Mouse (Mus musculus) embryonic facial prominence, embryonic 11.5 days (tissue): ENCODE measurements around the gene Babam2. TPM values are rescaled to one million over a fixed set of nuclear protein-coding genes. Genes with fewer than 3 reads are reported as not detected.

Experiments used
- ATAC-seq: fragments of 200-750 bp; cut with Nextera tagmentation; replicated peaks from 2 replicates; pipeline ENCODE4 v1.8.0; 2017; ENCODE audit warnings: low read depth; ENCODE audit not compliant: insufficient number of reproducible peaks, low FRiP score, low TSS enrichment
- DNase-seq: peaks from one replicate; pipeline ENCODE4 v3.0.0-alpha.2; 2015; ENCODE audit warnings: low spot score
- H3K27ac ChIP-seq: fragments of 300-500 bp; sonication (generic); replicated peaks from 2 replicates; pipeline ENCODE4 v1.5.1; 2014; ENCODE audit warnings: mild to moderate bottlenecking, low read depth, low read length, control low read depth
- H3K27me3 ChIP-seq: fragments of 300-500 bp; sonication (generic); 2 replicates; pipeline ENCODE4 v1.6.1; 2014; ENCODE audit warnings: mild to moderate bottlenecking, low read length, moderate library complexity, mixed read lengths; ENCODE audit not compliant: control insufficient read depth, insufficient read depth
- H3K36me3 ChIP-seq: fragments of 300-500 bp; sonication (generic); replicated peaks from 2 replicates; pipeline ENCODE4 v1.6.1; 2014; ENCODE audit warnings: low read depth, mild to moderate bottlenecking, low read length, moderate library complexity, mixed read lengths; ENCODE audit not compliant: control insufficient read depth, insufficient read depth
- H3K4me1 ChIP-seq: fragments of 300-500 bp; sonication (generic); 2 replicates; pipeline ENCODE4 v1.6.1; 2014; ENCODE audit warnings: low read length, mixed read lengths; ENCODE audit not compliant: control insufficient read depth, insufficient read depth
- H3K4me2 ChIP-seq: fragments of 300-500 bp; sonication (generic); 2 replicates; pipeline ENCODE4 v1.6.1; 2014; ENCODE audit warnings: low read depth, mild to moderate bottlenecking, control low read depth, low read length, moderate library complexity
- H3K4me3 ChIP-seq: fragments of 300-500 bp; sonication (generic); 2 replicates; pipeline ENCODE4 v1.5.1; 2014; ENCODE audit warnings: low read depth, low read length, control low read depth
- H3K9ac ChIP-seq: fragments of 300-500 bp; sonication (generic); replicated peaks from 2 replicates; pipeline ENCODE4 v1.6.1; 2014; ENCODE audit warnings: mild to moderate bottlenecking, control low read depth, low read length
- H3K9me3 ChIP-seq: fragments of 300-500 bp; sonication (generic); replicated peaks from 2 replicates; pipeline ENCODE4 v1.6.1; 2016; ENCODE audit warnings: mild to moderate bottlenecking, low read length, inconsistent platforms, mixed read lengths; ENCODE audit not compliant: control insufficient read depth
- WGBS: fragments of 180-500 bp; shearing (Covaris S2); extraction: QIAGEN DNeasy Blood & Tissue Kit; methylation state at CpG from one replicate; pipeline ENCODE4 v1.1.7; 2014; 5-methylcytosine and 5-hydroxymethylcytosine counted together
- polyA plus RNA-seq: library from polyadenylated mRNA; unstranded; fragments of >200 nt; fragmentation: Nextera tagmentation; extraction: Ambion mirVana; gene quantifications from 2 replicates; pipeline ENCODE4 v1.2.1, GENCODE M21; 2014

Gene Babam2
- polyA plus RNA-seq, 1 experiment from 2014 or later, result 38.8 TPM

GRCm38 (mm10) chr5:32104119-32104990, 406.9 kb downstream of the Babam2 start:
- 82% methylated on average over 12 of the region's 12 CpGs for WGBS

GRCm38 (mm10) chr5:32106473-32107140, 409.1 kb downstream of the Babam2 start:
- WGBS, result 87% methylated on average over 5 of the region's 5 CpGs
- no peaks in the 10 kb centered on the region for H3K4me1 ChIP-seq
- no peaks in the 10 kb centered on the region for H3K36me3 ChIP-seq
- DNase-seq, result no peak
- H3K27ac ChIP-seq, result no peak overlapping the region
- no peak overlapping the region for H3K9ac ChIP-seq
- no peaks in the 10 kb centered on the region for H3K27me3 ChIP-seq
- no peaks in the 10 kb centered on the region for H3K9me3 ChIP-seq
- no peak for ATAC-seq
- H3K4me2 ChIP-seq, result no peak overlapping the region
- no peak overlapping the region for H3K4me3 ChIP-seq

More at GRCm38 (mm10) chr5:32104119-32104990, 406.9 kb downstream of the Babam2 start:
- DNase-seq (no peak), ATAC-seq (no peak)
- Histone ChIP-seq H3K9ac (no peak overlapping the region), H3K4me1 (no peaks in the 10 kb centered on the region), H3K27ac (no peak overlapping the region), H3K36me3 (no peaks in the 10 kb centered on the region), H3K4me3 (no peak overlapping the region), H3K9me3 (no peaks in the 10 kb centered on the region), H3K4me2 (no peak overlapping the region), H3K27me3 (no peaks in the 10 kb centered on the region)

DNA sequence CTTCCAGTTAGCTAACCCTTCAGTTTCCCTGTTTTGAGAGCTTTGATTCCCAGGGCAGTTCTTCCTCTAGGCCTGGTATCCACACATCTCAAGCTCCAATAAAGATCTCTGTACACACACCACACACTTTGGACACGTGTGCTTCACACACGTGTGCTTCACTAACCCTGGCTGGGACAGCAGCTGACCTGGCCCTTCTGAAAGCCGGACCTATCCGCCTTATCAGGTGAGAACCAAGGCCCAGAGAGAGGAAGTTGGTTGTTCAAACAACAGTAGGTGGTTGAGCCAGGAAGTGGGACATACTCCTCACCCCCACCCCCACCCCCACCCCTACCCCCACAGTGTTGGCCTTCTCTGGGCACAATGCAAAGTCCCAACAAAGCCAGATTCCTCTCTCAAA, 413.2 kb downstream of the Babam2 start:
- ATAC-seq (no peak), DNase-seq (no peak)
- no peaks in the 10 kb centered on the region for H3K9me3 ChIP-seq
- H3K27ac ChIP-seq, result no peak overlapping the region
- no peaks in the 10 kb centered on the region for H3K36me3 ChIP-seq
- H3K4me3 ChIP-seq, result no peak overlapping the region
- WGBS, result 75% methylated on average over 4 of the region's 4 CpGs
- no peak overlapping the region for H3K9ac ChIP-seq
- H3K4me2 ChIP-seq, result no peak overlapping the region
- H3K4me1 ChIP-seq, result no peaks in the 10 kb centered on the region
- H3K27me3 ChIP-seq, result no peaks in the 10 kb centered on the region

- H3K9me3 ChIP-seq, result no peaks in the 10 kb centered on the region
- no peak overlapping the region for H3K9ac ChIP-seq
- H3K27ac ChIP-seq, result no peak overlapping the region
- ATAC-seq (no peak), DNase-seq (no peak)
- 74% methylated on average over 7 of the region's 7 CpGs for WGBS
- no peak overlapping the region for H3K4me2 ChIP-seq
- H3K4me3 ChIP-seq, result no peak overlapping the region
- H3K36me3 ChIP-seq, result no peaks in the 10 kb centered on the region
- no peaks in the 10 kb centered on the region for H3K27me3 ChIP-seq
- no peaks in the 10 kb centered on the region for H3K4me1 ChIP-seq
These were observed 414.9 kb downstream of the Babam2 start for GRCm38 (mm10) chr5:32112206-32112916.

DNA sequence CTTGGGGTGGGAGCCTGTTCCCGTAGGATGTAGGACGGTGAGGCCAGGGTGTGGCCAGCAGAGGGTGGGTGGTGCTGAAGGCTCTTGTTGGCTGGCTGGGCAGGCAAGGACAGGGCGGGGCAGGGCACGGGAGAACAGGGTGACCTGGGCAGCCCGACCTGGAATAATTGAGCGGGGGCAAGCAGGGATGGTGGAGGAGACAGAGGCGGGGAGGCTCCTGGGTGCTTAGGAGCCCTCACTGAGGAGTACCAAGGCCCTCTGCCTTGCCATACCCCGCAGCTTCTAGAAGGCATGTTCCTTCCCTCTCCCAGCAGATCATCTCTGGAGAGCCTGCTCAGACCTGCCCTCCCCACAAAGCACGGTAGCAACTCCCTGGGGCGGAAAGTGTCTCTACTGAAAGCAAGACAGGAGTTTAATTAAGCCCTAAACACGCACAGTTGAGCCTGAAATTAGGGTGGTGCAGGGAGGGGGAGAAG, 423.5 kb downstream of the Babam2 start:
- no peaks in the 10 kb centered on the region for H3K36me3 ChIP-seq
- WGBS, result 37% methylated on average over 11 of the region's 11 CpGs
- H3K4me1 ChIP-seq, result no peaks in the 10 kb centered on the region
- no peak overlapping the region for H3K4me2 ChIP-seq
- DNase-seq, result peak; percentile 49
- ATAC-seq, result no peak
- H3K27ac ChIP-seq, result no peak overlapping the region
- no peak overlapping the region for H3K4me3 ChIP-seq
- no peak overlapping the region for H3K9ac ChIP-seq
- no peaks in the 10 kb centered on the region for H3K27me3 ChIP-seq
- H3K9me3 ChIP-seq, result no peaks in the 10 kb centered on the region

- ATAC-seq, result no peak
- whole genome bisulfite sequencing, result 74% methylated on average over 6 of the region's 6 CpGs
- H3K9me3 ChIP-seq, result no peaks in the 10 kb centered on the region
These were observed 424.5 kb downstream of the Babam2 start for GRCm38 (mm10) chr5:32121936-32122335.

DNA sequence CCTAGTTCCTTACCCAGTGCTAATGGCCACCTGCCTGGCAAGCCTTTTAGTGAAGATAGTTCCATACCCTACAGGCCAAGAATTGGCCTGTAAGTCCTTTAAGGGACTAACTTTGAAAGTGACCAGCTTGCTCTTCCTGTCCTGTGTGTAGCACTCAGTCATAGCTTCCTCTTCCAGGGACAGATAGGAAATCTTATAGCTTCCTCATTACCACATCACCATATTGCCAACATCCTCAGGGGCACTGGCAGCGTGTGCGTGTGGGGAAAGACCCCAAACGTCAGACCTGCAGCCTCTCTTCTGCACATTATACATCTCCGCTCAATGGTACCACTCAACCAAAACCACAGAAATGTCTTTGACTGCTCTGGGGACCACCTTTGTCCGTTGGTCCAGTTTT, 424.9 kb downstream of the Babam2 start:
- Histone ChIP-seq H3K4me2 (no peak overlapping the region), H3K27ac (no peak overlapping the region), H3K36me3 (no peaks in the 10 kb centered on the region), H3K27me3 (no peaks in the 10 kb centered on the region), H3K9ac (no peak overlapping the region), H3K4me1 (no peaks in the 10 kb centered on the region), H3K4me3 (no peak overlapping the region), H3K9me3 (no peaks in the 10 kb centered on the region)
- WGBS, result 91% methylated on average over 5 of the region's 5 CpGs
- DNase-seq (no peak), ATAC-seq (no peak)

More at GRCm38 (mm10) chr5:32121936-32122335, 424.5 kb downstream of the Babam2 start:
- no peak overlapping the region for H3K9ac ChIP-seq
- H3K4me3 ChIP-seq, result no peak overlapping the region
- DNase-seq, result no peak
- no peak overlapping the region for H3K4me2 ChIP-seq
- no peak overlapping the region for H3K27ac ChIP-seq
- no peaks in the 10 kb centered on the region for H3K27me3 ChIP-seq
- H3K36me3 ChIP-seq, result no peaks in the 10 kb centered on the region
- no peaks in the 10 kb centered on the region for H3K4me1 ChIP-seq
